Mouse (Mus musculus) heart, embryonic 10.5 days (tissue): Measurements from ENCODE around the gene Safb. TPM values are rescaled to one million over a fixed set of nuclear protein-coding genes. Genes with fewer than 3 reads are reported as not detected.

ENCODE experiments used
- DNase-seq: peaks from one replicate; pipeline ENCODE4 v3.0.0-alpha.2; 2017; ENCODE audit warnings: low spot score
- H3K27ac ChIP-seq: fragments of 300-500 bp; sonication (generic); 2 replicates; pipeline ENCODE4 v1.5.1; 2016; ENCODE audit warnings: mild to moderate bottlenecking
- H3K27me3 ChIP-seq: fragments of 300-500 bp; sonication (generic); 2 replicates; pipeline ENCODE4 v1.6.1; 2016; ENCODE audit warnings: mild to moderate bottlenecking; ENCODE audit not compliant: poor library complexity, insufficient read depth, severe bottlenecking
- H3K36me3 ChIP-seq: fragments of 300-500 bp; sonication (generic); 2 replicates; pipeline ENCODE4 v1.6.1; 2016; ENCODE audit warnings: mild to moderate bottlenecking, moderate library complexity
- H3K4me1 ChIP-seq: fragments of 300-500 bp; sonication (generic); 2 replicates; pipeline ENCODE4 v1.6.1; 2016; ENCODE audit warnings: mild to moderate bottlenecking
- H3K4me3 ChIP-seq: fragments of 300-500 bp; sonication (generic); 2 replicates; pipeline ENCODE4 v1.5.1; 2016; ENCODE audit warnings: mild to moderate bottlenecking, moderate library complexity
- H3K9me3 ChIP-seq: fragments of 300-500 bp; sonication (generic); 2 replicates; pipeline ENCODE4 v1.6.1; 2016; ENCODE audit warnings: mild to moderate bottlenecking, moderate library complexity
- WGBS: fragments of 180-500 bp; shearing (Covaris S2); methylation state at CpG from one replicate; pipeline ENCODE4 v1.1.7; 2016; 5-methylcytosine and 5-hydroxymethylcytosine counted together
- polyA plus RNA-seq: library from polyadenylated mRNA; unstranded; fragments of >200 nt; fragmentation: Nextera tagmentation; extraction: Ambion mirVana; gene quantifications from 2 replicates; pipeline ENCODE4 v1.2.1, GENCODE M21; 2016

Safb gene
- polyA plus RNA-seq, 1 experiment from 2014 or later, result 128 TPM

DNA sequence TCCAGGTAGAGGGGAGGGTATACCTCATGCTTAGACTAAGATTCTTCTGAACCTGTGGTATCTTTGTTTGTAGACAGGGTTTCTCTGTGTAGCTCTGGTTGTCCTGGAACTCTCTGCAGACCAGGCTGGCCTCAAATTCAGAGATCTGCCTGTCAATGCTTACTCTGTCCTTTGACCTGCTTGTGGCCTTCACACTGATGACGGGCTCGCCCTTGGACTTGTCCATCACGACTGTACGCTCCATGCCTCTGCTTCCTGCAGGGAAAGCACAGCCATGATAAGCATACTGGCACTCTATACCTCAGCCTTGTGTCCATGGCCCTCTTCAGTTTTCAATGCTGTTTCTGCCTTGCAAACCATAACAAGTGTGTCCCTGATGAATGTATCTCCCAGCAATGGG lies 17.3 kb upstream of the Safb start:
- Histone ChIP-seq H3K4me3 (no peak overlapping the region), H3K4me1 (no peaks in the 10 kb centered on the region), H3K36me3 (peaks cover 100% of the 10 kb centered on the region), H3K9me3 (no peaks in the 10 kb centered on the region), H3K27ac (no peak overlapping the region), H3K27me3 (no peaks in the 10 kb centered on the region)
- DNase-seq, result no peak
- 92% methylated on average over 4 of the region's 4 CpGs for WGBS

DNA sequence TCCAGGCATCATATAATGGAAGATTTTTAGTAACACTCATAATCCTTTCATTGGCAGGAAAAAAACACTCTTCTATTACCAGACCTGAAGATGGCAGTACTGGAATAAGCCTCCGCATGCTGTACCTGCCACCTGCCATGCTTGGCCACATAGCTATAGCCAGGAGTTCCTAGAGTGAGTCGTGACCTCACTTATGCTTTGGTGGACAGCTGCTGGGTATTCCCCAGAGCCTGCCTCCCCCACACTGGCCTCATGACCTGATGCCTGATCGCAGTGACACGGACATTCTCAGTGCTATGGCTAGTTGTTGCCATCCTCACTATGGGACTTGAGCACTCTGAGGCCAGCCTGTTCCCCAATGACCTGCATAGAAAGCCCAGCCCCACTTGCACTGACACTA lies 14.3 kb upstream of the Safb start:
- H3K4me1 ChIP-seq, result no peaks in the 10 kb centered on the region
- peaks cover 98% of the 10 kb centered on the region for H3K36me3 ChIP-seq
- no peak overlapping the region for H3K4me3 ChIP-seq
- no peak overlapping the region for H3K27ac ChIP-seq
- H3K9me3 ChIP-seq, result no peaks in the 10 kb centered on the region
- no peak for DNase-seq
- no peaks in the 10 kb centered on the region for H3K27me3 ChIP-seq
- WGBS, result 90% methylated on average over 4 of the region's 4 CpGs

DNA sequence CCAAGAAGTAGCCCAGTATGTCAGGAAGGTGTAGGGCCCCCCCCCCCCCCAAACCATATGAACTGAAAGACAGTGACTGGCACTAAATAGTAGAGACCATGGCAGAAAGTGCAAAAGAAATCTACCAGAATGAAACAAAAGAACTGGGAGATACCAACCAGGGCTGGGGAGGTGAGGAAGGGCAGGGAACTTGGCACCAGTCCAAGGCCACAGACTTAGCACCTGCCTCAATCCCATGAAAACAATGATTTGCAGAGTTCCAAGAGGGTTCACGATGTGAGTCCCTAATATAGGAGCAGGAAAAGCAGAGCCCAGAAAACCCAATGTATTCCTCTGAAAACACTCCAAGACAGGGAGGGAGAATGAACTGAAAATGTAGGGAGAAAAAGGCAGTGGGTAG lies 12.5 kb upstream of the Safb start:
- Histone ChIP-seq H3K4me3 (no peak overlapping the region), H3K9me3 (no peaks in the 10 kb centered on the region), H3K36me3 (peaks cover 95% of the 10 kb centered on the region), H3K27ac (no peak overlapping the region), H3K27me3 (no peaks in the 10 kb centered on the region), H3K4me1 (no peaks in the 10 kb centered on the region)
- DNase-seq, result no peak
- WGBS, result 95% methylated on average over 1 of the region's 1 CpGs

DNA sequence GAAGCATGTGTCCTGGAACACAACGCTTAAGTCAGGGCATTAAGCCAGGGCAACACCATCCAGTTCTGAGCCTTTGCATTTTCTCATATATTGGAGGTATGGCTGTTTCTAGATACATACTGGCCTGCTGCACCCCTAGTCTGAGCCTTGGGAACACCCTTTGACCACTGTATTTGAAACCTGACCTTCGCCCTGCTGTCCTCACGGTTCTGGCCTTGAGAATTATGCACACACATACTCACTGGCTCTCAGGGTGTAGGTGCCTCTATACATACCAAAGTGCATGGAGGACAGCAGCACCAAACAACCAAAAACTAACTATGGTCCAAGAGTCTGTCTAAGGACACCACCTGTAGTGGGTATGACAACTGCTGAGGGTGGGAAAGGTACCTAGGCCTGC lies 11.7 kb upstream of the Safb start:
- DNase-seq, result no peak
- H3K4me3 ChIP-seq, result no peak overlapping the region
- 86% methylated on average over 3 of the region's 3 CpGs for WGBS
- peaks cover 95% of the 10 kb centered on the region for H3K36me3 ChIP-seq
- no peaks in the 10 kb centered on the region for H3K4me1 ChIP-seq
- H3K9me3 ChIP-seq, result no peaks in the 10 kb centered on the region
- no peaks in the 10 kb centered on the region for H3K27me3 ChIP-seq
- H3K27ac ChIP-seq, result no peak overlapping the region

DNA sequence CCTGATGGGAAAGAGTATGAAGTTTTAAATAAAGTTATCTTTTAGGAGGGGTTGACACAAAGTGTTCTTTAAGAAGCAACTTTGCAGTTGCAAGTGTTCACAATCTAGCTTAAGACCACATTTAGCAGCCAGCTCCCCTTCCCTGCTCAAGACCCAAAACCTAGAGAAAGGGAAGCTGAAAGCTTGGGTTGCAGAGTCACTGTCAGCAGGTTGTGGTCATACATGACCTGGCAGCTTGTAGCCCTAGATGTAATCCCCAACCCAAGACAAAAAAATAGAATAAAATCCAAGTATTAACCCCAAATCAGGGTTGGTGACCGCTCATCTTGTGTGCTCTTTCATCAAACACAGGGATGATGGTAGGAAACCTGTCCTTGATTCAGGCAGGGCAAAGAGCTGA lies 1.6 kb upstream of the Safb start:
- peaks cover 69% of the 10 kb centered on the region for H3K36me3 ChIP-seq
- no peak for DNase-seq
- H3K4me1 ChIP-seq, result peaks cover 35% of the 10 kb centered on the region
- WGBS, result 86% methylated on average over 1 of the region's 1 CpGs
- H3K27me3 ChIP-seq, result no peaks in the 10 kb centered on the region
- no peaks in the 10 kb centered on the region for H3K9me3 ChIP-seq
- H3K27ac ChIP-seq, result peak overlapping the region; percentile 92
- peak overlapping the region; percentile 90 for H3K4me3 ChIP-seq

DNA sequence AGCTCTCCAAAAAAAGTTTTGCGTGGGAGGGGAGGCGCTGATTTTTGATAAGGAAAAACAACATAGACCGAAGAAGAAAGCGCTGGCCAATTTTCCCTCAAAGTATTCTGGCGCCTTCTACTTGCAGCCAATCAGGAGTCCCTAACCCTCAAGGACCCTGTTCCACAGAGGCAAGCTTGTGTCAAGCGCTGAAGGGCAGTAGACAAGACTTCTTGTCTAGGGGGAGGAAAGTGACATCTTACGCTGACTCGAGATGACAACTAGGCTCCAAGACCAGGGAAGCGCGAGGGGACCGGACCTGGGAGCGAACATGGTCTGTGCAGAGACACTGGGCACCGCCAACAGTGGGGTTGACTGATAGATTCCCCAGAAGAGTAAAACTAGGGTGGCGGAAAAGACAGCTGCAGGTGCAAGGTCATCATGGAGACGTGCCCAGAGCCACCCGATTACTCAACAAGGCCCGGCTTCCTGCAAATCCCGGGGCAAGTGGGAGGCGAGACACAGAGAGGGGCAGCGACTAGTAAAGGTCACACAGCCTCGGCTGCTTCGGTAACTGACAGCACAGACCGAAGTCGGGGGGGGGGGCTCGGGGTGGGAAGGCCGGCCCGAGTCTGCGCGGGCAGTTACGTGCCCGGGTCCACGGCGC lies 891 bp upstream of the Safb start:
- Histone ChIP-seq H3K4me1 (peaks cover 35% of the 10 kb centered on the region), H3K4me3 (peak overlapping the region; percentile 90), H3K9me3 (no peaks in the 10 kb centered on the region), H3K27me3 (no peaks in the 10 kb centered on the region), H3K36me3 (peaks cover 69% of the 10 kb centered on the region), H3K27ac (peak overlapping the region; percentile 92)
- peak; percentile 79 for DNase-seq
- WGBS, result 2% methylated on average over 33 of the region's 33 CpGs

DNA sequence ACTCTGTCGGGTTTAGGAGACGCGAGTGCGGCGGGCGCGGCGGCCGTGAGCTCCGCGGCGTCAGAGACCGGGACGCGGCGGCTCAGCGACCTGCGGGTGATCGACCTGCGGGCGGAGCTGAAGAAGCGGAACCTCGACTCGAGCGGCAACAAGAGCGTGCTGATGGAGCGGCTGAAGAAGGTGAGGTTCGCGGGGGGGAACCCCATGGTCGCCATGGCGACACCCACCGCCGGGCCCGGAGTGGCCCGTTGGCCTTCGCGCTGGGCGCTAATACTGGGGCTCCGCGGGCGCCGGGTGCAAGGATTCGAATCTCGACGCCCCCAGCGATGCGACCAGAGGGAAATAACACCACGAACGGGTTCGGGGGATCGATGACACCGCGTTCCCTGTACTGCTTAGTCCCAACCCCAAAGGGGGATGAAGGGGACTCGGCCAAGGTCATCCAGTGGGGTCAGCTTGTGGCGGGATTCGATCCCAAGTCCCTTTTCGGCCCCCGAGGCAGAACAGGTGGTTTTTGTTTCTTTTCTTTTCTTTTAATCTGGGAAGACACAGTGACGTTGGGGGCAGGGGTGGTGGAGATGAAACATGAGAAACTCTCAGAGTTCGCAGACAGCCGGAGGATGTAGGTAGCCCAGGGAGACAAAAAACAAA lies 671 bp downstream of the Safb start:
- peak overlapping the region; percentile 92 for H3K27ac ChIP-seq
- DNase-seq, result peak; percentile 79
- under 1% methylated on average over 61 of the region's 61 CpGs for WGBS
- peaks cover 35% of the 10 kb centered on the region for H3K4me1 ChIP-seq
- H3K9me3 ChIP-seq, result no peaks in the 10 kb centered on the region
- peaks cover 69% of the 10 kb centered on the region for H3K36me3 ChIP-seq
- H3K4me3 ChIP-seq, result peak overlapping the region; percentile 90
- H3K27me3 ChIP-seq, result no peaks in the 10 kb centered on the region

DNA sequence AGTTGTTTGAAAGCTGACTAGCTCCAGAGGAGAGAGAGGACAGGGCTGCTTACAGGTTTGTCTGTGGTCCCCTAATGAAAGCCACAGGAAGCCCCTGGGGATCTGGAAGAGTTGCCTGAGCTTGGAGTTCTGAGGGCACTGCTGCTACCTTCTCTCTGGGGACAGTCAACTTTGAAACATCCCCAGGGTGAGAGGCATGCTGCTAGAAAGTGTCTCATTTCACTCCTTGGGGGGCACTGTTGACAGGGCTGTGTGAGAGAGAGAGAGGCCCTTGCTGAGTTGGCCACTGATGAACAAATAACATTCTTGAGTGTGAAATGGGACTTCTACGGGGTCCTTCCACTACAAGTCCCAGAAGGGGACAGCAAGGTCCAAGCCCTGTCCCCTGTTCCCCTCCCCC lies 3.1 kb downstream of the Safb start:
- Histone ChIP-seq H3K27ac (no peak overlapping the region), H3K27me3 (no peaks in the 10 kb centered on the region), H3K36me3 (peaks cover 69% of the 10 kb centered on the region), H3K4me3 (no peak overlapping the region), H3K9me3 (no peaks in the 10 kb centered on the region), H3K4me1 (peaks cover 23% of the 10 kb centered on the region)
- no peak for DNase-seq
- WGBS, result 88% methylated on average over 1 of the region's 1 CpGs

DNA sequence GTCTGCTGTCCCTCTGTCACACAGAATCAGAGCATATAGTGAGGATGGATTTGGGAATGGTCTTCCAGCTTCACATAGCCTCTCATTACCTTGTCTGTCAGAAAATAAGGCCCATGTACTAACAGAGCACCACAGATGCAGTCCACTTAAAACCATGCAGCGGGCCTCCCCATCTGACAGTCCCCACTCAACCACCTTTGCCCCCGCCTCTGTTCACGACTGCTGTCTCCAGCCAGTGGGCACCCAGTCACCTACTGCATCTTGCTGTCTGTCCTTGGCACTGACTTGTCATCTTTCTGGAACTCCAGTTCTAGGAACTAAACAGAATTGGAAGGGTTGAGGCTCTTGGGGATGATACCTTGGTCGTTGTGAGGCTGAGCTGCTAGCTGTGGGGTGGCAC lies 4.3 kb downstream of the Safb start:
- WGBS, result 99% methylated on average over 4 of the region's 4 CpGs
- H3K4me3 ChIP-seq, result no peak overlapping the region
- no peak overlapping the region for H3K27ac ChIP-seq
- H3K4me1 ChIP-seq, result peaks cover 16% of the 10 kb centered on the region
- DNase-seq, result no peak
- no peaks in the 10 kb centered on the region for H3K27me3 ChIP-seq
- H3K9me3 ChIP-seq, result no peaks in the 10 kb centered on the region
- H3K36me3 ChIP-seq, result peaks cover 78% of the 10 kb centered on the region

DNA sequence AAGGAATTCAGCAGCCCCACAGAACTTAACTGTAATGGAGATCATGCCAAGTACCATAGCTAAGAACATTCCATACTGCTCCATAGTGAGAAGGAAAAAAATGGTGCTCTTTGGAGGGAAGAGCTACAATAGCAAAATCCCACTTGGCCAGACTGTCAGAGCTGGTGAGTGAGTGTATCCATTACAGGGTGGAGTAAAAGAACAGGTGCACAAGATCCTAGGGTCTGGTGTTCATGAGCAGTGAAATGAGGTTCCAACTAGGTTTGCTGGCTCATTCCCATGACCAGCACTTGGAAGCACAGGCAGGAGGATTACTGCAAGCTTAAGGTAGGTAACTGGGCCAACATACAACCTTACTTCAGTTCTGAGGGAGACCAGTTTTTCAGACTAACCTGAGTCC lies 7.9 kb downstream of the Safb start:
- no peak overlapping the region for H3K27ac ChIP-seq
- H3K36me3 ChIP-seq, result peaks cover 100% of the 10 kb centered on the region
- H3K27me3 ChIP-seq, result no peaks in the 10 kb centered on the region
- H3K9me3 ChIP-seq, result no peaks in the 10 kb centered on the region
- DNase-seq, result no peak
- no peak overlapping the region for H3K4me3 ChIP-seq
- no peaks in the 10 kb centered on the region for H3K4me1 ChIP-seq

DNA sequence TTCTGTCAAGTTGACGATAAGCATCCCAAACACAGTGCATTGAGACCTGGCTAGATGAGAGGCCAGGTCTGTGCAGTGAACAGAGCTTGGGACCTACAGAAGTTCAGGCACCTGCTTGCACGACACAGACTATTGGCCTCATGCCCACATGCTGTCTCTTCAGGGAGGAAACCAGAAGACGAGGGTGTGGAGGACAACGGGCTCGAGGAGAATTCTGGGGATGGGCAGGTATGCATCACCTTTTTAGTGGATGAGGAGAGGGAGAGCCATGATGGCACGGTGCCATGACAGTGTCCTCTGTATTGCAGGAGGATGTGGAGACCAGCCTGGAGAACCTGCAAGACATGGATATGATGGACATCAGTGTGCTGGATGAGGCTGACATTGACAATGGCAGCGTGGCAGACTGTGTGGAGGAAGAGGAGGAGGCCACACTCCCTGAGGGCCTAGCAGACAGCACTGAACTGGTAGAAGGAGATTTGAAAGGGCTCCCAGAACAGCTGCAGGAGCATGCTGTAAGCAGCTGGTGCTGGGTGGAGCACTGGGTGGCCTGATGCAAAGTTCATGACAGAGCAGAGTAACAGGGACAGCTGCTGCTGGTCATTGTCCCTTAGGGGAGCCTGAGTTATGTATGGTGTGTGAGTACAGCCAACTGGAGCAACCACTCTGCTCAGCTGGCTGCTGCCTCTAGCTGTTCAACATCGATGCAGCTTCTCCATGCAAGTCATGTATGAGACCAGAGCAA lies 9.1 kb downstream of the Safb start:
- DNase-seq, result no peak
- Histone ChIP-seq H3K36me3 (peaks cover 97% of the 10 kb centered on the region), H3K4me1 (no peaks in the 10 kb centered on the region), H3K9me3 (no peaks in the 10 kb centered on the region), H3K27me3 (no peaks in the 10 kb centered on the region), H3K4me3 (no peak overlapping the region), H3K27ac (no peak overlapping the region)
- WGBS, result 92% methylated on average over 8 of the region's 8 CpGs

DNA sequence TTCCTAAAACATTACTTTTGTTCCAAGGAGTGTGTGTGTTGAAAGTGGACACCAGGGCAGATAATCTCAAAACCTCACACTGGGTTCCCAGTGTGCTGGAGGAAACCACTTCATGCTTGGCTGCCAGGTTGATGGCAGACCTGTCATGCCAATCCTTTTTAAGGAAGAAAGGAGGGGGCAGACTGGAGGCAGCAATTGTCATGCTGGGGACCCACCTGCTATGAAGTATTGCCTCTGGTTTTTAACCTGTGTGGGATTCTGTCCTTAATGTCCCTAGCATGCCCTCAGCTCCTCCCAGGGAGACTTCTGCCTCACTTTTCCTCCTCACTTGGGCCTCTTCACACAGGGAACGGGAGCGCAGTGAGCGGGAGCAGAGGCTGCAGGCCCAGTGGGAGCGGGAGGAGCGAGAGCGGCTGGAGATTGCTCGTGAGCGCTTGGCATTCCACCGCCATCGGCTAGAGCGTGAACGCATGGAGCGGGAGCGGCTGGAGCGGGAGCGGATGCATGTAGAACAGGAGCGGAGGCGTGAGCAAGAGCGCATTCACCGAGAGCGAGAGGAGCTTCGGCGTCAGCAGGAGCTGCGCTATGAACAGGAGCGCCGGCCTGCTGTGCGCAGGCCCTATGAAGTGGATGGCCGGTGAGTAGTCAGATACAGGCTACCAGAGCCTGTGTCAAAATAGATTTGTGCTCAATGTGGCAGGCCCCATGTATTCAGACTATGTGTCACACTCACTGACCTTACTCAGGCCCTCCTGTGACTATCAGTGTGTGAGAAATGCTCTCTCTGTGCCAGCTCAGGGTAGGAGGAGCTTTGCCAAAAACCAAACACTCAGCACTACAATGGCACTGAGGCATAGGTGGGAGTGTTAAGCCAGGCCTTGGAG lies 18.8 kb downstream of the Safb start:
- Histone ChIP-seq H3K27ac (no peak overlapping the region), H3K27me3 (no peaks in the 10 kb centered on the region), H3K9me3 (no peaks in the 10 kb centered on the region), H3K4me3 (no peak overlapping the region), H3K4me1 (peaks cover 6% of the 10 kb centered on the region), H3K36me3 (peaks cover 89% of the 10 kb centered on the region)
- 94% methylated on average over 28 of the region's 28 CpGs for WGBS
- no peak for DNase-seq

DNA sequence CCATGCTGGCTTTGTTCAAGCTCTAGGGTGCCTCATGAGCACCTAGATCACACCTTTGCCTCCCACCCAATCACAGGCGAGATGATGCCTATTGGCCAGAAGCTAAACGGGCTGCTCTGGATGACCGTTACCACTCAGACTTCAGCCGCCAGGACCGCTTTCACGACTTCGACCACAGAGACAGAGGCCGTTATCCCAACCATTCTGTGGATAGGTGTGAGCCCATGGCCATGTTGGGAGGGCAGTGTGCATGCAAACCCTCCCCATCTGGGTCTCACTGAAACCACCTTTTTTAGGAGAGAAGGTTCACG lies 19.4 kb downstream of the Safb start:
- peaks cover 89% of the 10 kb centered on the region for H3K36me3 ChIP-seq
- H3K4me1 ChIP-seq, result peaks cover 12% of the 10 kb centered on the region
- 86% methylated on average over 9 of the region's 9 CpGs for WGBS
- DNase-seq, result no peak
- H3K9me3 ChIP-seq, result no peaks in the 10 kb centered on the region
- H3K4me3 ChIP-seq, result no peak overlapping the region
- no peaks in the 10 kb centered on the region for H3K27me3 ChIP-seq
- H3K27ac ChIP-seq, result no peak overlapping the region
